Mouse (Mus musculus) thymus, adult 2 months (tissue): ENCODE measurements around the gene Spink4.

ENCODE experiments used
- CTCF ChIP-seq: fragments of 200-500 bp; IDR thresholded peaks from 2 replicates; pipeline ENCODE4 v1.5.1; 2012; ENCODE audit warnings: mild to moderate bottlenecking, control low read depth, low read length, moderate library complexity, borderline replicate concordance; ENCODE audit not compliant: control insufficient read depth, poor library complexity, insufficient read depth; ENCODE audit errors: extremely low read depth
- POLR2A ChIP-seq: fragments of 200-500 bp; IDR thresholded peaks from 2 replicates; pipeline ENCODE4 v1.6.1; 2012; ENCODE audit warnings: mild to moderate bottlenecking, low read length, control low read depth, moderate library complexity; ENCODE audit not compliant: control insufficient read depth, poor library complexity, insufficient read depth; ENCODE audit errors: extremely low read depth

- TF ChIP-seq POLR2A (no peak), CTCF (peak; percentile 65; the same call in 1 of the 2 replicates)
Observed at GRCm38 (mm10) chr4:40971744-40972143, 51.9 kb downstream of the Spink4 start.
